Mouse (Mus musculus) layer of hippocampus, postnatal 10 days (tissue): ENCODE results near the gene Dact3. TPM values are rescaled to one million over a fixed set of nuclear protein-coding genes. Genes with fewer than 3 reads are reported as not detected.
A peak's percentile ranks its signal among the peaks of the same experiment; 100 is the strongest.

Experiments used
- DNase-seq, 2 experiments: peaks; one replicate each; pipeline ENCODE4 v3.0.0; 2021; ENCODE audit warnings: low spot score in 2 of 2
- total RNA-seq, 2 experiments: library from RNA; stranded (reverse); gene quantifications; 2 replicates each; pipeline ENCODE4 v1.2.3; 2021

Gene Dact3
- total RNA-seq, 2 experiments from 2014 or later = 95.0 to 96.3 TPM

DNA sequence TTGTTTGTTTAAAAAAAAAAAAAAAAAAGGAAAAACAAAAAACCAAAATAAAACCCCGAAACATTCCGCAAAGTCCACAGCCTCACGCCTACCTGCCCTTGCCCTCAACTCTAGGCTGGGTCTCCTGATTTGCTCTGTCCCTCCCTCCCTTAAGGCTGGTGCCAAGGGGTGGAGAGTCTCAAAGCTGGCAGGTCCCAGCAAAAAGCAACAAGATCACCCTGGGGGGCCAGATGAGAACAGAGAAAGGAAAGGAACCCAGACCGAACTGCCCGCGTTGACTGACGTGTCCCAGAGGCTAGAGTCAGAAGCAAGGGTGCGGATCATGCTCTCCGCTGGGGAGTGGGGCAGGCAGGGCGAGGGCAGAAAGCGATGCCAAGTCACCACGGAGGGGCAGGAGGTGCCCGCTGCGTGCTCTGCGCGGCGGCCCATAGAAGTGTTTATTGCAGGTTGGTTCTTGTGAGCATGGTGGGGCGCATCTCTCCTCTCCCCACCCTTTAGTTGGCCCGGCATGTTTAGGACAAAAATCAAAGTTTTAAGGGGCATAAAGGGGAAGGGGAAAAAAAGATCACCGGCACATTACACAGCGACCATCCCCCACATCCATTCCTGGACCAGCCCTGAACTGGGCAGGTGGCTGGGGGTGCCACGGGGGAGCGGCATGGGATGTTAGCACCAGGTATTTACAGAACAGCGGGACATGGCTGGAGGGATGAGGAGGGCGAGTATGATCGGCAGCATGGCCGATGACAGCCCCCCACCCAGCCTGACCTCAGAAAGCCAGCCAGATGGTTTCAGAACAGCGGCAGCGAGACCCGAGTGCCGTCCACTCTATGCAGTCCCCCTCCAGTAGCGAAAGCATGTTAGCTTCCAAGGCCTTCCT lies 40.6 kb downstream of the Dact3 start:
- no peak for DNase-seq

DNA sequence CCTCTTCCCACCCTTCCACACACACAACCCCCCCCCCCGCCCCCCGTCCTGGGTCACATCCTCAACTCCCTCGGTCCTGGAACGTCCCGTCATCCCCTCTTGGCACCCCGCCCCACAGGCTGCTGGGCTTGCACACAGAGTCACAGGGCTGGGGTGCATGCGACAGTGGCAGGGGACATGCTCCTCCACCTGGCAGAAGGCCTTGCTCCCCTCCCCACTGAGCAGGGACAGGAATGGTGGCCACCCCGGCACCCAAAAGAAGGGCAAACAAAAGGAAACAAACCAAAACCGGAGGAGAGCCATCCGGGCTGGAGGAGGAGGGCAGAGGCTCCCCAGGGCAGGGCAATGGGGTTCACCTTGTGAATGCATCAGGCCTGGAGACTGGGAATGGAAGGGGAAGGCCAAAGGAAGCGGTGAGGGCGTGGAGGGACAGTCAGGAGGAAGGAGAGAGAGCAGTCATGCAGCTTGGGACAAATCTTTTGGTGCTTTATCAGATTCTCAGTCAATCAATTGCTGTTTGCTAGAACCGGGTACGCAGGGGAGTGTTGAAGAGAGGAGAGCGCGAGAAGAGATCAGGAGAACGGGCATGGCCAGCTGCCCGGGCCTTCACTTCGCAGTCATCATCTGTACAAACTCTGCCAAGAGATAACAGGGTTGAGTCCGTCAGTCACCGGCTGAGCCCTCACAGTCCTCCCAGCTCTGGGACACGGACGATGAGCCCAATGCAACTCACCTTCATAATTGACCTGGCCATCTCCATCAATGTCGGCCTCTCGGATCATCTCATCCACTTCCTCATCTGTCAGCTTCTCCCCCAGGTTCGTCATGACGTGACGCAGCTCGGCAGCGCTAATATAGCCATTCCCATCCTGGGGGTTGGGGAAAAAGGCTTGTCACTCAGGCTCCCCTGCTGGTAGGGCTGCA lies 41.5 kb downstream of the Dact3 start:
- no peak for DNase-seq

DNA sequence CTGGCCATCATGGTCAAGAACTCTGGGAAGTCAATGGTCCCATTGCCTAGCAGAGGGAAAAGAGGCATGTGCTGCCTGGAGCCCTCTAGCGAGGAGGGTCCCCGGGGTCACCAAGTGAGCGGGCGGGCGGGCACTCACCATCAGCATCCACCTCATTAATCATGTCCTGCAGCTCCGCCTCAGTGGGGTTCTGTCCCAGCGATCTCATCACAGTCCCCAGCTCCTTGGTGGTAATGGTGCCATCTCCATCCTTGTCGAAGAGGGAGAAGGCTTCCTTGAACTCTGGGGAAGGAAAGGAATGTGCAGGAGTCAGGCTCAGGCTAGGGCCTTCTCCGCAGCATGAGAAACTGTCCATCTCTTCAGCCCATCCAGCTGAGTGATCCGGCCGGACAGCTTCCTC lies 42.3 kb downstream of the Dact3 start:
- DNase-seq = no peak

DNA sequence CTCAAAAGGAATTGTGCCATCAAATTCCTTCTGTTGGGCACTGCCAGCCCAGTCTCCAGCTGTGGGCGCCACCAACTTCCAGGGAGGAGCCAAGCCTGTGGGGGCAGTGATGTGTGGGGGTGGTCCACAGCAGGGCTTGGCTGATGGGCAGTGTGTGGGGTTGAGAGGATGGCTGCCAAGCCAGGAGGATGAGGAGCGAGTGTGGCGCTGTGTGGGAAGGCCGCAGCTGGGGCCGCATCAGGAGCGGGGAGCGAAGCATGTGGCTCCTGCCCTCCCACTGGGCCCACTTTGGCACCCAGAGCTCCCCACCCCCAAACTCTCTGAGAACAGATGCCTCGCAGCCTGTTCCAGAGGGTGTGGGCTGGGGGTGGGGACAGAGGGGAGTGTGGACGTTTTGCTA lies 42.9 kb downstream of the Dact3 start:
- peak in 1 of 2 experiments; percentile 63 for DNase-seq

DNA sequence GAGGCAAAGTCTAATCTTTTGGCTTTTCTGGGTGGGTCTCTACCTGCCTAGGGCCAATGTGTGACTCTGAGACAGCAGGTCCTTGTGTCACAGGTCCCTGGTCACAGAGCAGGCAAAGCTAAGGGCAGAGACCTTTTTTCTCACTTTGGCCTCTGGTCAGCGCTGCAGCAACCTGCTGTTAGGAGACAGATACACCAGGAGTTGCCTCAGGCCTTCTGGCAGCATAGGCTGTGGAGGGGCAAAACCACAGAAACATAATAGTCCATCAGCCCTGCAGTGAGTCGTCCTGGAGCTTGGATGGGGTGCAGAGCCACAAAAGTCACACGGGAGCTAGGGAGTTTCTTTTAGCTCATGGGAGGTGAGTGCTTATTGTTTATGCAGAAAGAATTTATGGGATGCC lies 43.6 kb downstream of the Dact3 start:
- DNase-seq = no peak

DNA sequence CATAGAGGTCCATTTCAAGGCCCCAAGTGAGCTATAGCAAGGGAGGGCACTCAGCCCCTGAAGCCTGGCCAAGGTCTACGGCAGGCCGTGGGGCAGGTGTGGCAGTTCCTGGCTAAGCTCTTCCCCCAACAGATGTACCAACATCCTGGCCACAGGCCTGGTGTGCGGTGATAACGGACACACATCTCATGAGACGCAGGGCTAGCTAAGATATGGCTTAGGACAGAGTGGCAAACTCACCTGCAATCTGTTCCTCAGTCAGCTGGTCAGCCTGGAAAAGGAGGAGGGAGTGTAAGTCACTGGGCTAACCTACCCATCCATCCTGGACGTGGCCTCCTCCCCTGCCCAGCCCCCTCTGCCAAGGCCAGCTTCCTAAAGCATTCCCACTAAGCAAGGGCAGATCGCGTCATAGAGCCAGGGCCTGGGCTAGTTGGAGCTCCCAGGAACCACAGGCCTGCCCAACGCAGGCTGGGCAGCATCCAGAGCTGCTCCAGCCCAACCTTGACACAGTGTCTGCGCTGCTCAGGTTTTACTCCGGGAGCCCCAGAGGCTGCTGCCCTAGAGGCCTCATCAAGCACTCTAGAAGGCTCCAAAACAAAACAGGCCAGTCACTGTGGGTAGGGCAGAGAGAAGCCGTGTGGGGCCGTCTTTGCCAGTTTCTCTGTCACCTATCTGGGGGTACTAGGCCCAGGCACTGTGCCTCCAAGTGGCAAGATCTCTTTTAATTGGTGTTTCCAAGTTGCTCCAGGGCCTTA lies 44.5 kb downstream of the Dact3 start:
- DNase-seq = no peak

DNA sequence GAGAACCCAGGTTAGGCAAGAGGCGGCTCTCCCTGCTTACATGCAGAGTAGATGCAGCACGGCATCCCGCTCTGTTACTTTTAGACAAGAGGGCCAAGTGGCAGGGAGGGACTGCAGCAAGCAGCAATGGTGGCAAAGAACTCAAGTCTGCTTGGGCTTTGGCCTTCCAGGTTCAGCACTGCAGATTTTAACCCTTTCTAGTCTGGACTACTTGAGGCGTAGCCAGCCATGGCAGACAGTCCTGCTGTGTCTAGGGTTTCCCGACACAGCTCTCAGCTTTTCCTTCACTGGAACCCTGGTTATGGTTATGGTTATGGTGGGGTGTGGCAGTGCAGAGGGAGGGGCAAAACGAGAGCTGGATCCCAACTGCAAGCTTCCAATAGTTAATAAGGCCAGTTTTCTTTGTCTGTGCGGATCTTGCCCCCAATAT lies 45.0 kb downstream of the Dact3 start:
- peak in 1 of 2 experiments; percentile 36 for DNase-seq

DNA sequence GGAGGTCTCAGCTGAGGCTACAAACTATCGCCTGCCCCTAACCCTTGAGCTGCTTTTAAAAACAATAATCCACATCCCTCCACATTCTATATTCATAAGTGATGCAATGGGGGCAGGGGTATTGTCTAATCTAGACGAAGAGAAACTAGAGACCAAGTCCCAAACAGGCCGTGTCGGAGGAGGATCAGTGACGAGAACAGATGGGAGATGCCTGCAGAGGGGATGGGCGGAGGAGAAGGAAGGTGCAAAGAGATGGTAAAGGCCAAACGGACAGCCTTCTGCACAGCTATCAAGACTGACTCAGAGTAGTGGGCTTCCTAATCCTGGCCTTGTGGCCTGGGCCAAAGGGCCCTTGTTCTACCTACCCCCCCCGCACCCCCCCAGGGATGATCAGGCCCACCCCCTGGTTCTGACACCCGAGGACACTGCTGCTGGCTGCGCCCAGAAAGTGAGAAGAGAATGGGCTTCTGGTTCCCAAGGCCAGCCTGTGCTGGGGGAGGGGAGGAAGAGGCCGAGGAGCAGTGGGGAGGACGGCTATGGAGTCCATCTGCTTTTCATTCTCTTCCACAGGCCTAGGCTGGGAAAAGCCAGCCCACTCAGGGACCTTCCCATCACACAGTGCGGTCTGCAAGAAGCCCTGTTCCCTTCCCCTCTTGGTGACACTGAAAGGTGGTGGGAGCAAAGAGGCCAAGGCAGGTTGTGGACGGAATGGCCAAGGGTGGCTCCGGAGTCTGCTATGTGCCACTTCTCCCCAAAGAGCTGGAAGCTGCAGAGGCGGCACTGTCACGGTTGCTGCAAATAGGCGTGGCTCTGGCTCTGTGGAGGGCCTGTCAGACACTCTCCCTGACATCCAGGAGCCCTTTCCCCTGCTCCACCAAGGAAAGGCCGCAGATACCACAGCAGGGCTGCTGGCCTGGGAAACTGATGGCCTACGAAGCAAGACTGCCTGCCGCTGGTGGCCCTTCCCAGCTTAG lies 46.0 kb downstream of the Dact3 start:
- DNase-seq = peak in 1 of 2 experiments; percentile 57

DNA sequence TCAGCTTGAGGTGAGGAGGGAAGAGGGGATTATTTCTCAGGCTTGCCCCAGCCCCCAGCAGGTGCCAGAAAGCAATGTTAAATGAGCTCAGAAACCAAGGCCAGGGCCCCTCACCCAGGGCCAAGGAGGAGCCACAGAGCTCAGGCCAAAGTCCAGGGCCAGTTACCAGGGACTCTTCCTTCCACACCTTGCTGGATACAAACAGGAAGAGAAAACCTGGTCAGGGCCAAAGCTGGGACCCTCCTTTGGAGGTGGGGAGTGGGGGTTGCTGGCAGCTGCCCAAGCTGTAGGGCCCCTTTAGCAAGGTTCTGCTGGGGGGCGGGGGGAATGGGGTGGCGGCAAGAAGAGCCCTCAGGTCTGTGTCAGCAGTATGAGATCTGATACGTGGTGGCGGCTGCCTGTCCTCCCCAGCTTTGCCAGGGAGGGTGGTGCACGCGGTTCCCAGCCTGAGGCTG lies 46.8 kb downstream of the Dact3 start:
- peak in 1 of 2 experiments; percentile 33 for DNase-seq

DNA sequence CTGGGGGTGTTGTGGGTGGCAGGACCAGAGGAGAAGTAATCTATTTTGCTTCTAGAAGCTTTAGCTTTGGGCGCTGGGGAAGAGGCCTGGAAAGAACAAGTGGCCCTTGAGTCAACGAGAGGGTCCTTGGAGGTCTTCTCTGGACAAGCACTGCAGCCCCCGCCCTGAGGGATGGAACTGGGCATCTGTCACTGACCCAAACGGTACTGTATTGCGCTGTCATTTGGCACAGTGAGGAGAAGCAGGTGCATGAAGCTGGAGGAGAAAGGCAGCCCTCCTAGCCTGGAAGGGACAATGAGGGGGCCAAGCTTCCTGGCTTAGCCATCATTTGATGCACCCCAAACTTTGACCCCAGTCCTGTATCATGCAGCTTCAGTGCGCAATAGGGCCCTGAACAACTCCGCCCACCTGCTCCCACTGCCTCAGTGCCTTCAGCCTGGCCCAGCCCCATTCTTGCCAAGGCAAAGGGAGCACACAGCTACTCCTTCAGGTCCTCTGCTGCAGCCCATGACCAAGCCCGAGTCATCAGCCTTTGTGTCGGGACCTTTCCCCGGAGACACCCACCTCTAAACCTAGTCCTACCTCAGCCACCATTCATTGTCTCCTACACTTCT lies 47.4 kb downstream of the Dact3 start:
- peak; percentile 49 to 54 for DNase-seq

DNA sequence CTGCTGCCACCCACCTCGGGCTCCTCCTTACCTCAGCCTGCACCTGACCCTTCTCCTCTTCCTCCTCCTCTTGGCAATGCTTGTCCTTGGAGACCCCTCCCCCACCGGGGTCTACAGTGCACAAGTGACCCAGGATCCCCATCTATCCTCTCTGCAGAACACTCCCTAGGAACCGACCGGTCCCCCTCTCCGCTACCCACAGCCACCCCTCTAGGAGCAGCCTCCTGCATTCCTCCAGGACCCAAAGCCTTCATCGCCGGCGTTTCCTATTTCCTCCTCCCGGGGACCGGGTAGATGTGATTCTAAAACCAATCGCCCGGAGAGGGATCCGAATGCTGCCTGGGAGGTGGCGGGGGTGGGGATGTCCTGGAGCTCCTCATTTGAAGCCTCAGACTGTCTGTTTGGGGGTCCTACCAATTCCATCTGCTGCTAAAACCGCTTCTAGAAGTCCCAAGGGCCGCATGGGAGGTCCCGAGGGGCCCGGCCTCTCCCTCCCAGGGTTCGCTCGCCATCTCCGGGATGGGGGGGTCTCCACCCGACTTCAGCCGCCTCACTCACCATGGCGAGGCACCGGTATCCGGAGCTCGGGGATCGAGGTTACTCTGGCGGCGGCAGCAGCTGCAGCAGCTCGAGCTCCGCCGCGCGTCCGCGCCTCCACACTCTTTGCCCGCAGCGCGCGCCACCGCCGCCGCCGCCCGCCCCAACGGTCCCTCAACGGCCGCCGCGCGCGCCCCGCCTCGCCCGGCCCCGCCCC lies 48.3 kb downstream of the Dact3 start:
- peak; percentile 53 to 64 for DNase-seq

DNA sequence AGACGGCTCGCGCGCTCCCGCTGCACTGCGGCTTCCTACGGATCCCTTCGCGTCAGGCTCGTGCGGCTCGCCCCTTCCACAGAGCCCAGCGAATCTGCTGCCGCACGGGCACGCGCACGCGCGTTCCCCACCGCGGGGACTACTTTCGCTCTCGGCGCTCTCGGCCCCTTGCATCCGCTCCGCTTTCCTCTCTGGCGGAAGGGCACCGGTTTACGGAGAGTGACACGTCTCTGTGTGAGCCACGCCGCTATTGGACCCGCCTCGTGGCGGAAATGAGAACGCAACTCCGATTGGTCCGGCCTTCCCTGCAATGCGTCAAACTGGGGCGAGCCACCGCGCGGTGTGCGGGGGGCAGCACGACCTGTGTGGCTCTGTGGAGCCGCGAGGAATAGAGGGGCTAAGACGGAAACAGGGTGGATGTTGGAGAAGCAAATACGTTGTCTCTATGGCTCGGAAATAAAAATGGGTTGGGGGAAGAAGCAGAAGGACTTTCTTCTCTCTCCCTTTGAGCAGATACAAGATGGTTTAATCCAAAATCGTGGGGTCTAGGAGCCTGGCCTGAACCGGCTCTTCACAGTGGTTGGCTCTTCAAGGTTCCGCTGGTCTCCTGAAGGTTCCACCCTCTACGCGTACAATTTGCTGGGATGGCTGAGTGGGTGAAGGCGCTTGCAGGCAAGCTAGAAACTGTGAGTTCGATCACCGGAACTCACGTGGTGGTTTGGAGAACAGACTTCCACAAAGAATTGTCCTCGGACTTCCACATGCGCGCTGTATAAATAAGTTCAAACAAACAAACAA lies 49.1 kb downstream of the Dact3 start, which contains the start of gene Calm3:
Gene Calm3 (minus strand): TSS at position 78 of the 798 bp plus-strand sequence.
- peak; percentile 100 for DNase-seq

DNA sequence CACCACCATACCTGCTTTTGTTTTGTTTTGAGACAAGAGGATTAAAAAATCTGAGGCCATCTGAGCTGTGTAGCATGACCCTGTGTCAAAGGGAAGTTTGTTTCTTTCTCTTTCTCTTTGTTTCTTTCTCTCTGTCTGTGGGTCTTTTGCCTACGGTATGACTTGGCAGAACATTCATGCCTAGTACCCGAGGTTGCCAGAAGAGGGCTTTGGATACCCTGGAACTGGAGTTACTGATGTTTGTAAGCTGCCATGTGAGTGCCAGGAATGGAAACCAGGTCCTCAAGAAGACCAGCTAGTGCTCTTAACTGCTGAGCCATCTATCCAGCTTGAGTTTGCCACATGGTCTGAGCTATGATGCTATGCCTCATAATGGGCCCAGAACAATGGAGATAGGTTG lies 53.2 kb downstream of the Dact3 start:
- DNase-seq = no peak

DNA sequence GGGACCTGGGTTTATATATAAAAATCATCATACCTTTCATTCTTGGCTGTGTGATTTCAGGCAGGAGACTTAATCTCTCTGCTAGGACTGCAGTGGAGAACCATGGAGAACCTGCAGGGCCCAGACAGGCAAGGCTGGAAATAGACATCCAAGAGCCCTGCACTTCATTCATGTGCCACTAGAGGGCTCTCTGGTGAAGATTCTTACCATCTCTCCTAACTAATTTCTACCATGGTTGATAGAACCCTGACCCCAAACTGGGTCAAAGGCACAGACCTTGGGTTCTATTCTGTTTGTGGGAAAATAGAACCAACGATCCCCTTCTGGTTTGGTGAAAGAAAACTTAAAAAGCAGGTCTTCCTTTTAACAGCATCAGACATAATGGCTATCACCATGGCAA lies 55.7 kb downstream of the Dact3 start:
- DNase-seq = peak; percentile 80 to 83

DNA sequence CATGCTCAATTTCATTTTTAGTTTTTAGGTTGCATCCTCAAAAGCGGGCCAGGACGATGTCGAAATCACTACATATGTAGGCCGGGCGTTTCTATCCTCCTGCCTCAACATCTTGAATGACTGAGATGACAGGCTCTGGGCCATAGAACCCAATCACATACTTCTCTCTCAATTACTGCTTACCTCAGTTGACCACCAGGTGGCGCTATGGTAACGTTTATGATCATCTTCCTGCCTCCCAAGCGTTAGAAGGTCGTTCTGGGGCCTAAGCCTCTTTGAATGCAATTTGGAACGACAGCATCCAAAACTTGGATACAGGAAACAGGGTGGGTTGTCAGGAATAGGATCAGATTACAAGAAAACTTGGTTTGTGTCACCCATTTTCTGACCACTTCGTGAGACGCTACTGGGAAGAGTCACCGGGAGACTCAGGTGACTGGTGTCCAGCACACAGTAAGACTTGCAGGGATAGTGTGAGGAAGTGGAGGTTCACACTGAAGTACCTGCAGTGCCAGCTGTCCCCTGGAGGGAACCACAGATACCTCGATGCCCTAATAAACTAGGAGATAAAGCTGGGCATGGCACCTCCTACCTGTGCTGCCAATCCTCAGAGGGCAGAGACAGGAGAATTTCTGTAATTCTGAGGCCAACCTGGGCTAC lies 57.0 kb downstream of the Dact3 start:
- DNase-seq = peak; percentile 94 to 95

DNA sequence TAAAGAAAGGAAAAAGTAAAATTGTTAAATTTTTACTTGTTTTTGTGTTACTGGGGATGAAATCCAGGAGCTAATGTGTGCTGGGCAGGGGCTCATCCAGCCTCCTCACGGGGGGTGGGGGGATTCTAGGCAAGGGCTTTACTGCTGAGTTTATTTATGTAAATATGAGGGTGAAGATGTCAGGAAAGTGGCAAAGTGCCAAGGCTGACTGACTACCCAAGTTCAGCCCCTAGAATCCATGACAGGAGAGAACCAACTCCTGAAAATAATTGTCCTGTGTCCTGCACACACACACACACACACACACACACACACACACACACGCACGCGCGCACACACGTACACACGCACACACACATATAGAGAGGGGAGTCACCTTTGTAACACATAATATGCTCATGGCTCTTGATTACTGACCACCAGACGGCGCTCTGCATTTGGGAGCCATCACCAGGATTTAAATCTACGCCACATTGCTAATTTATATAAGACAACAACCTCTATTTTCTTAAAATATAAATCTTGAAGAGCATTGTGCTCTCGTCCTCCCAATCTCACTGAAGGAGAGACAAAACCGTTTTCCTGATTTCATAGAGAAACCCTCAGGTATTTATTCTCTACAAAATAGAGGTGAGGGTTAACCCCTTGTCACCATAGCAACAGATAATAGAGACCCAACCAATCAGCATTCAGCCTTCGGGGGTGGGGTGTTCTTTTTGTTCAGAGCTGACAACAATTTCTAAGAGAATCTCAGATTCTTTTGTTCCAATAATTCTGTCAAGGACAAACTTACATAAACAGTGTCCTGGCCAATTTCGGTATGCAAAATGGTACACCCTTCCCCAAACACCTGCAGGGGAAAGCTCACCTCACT lies 57.8 kb downstream of the Dact3 start:
- peak; percentile 69 to 74 for DNase-seq
